Mouse (Mus musculus) midbrain, embryonic 16.5 days (tissue): ENCODE measurements around the gene Syn3. TPM values are rescaled to one million over a fixed set of nuclear protein-coding genes. Genes with fewer than 3 reads are reported as not detected.
A peak's percentile ranks its signal among the peaks of the same experiment; 100 is the strongest.

ENCODE experiments used
- ATAC-seq: fragments of 200-750 bp; cut with Nextera tagmentation; 2 replicates; pipeline ENCODE4 v1.8.0; 2017; ENCODE audit warnings: moderate TSS enrichment
- H3K27ac ChIP-seq: fragments of 300-500 bp; sonication (generic); 2 replicates; pipeline ENCODE4 v1.5.1; 2014; ENCODE audit warnings: mild to moderate bottlenecking, low read length, mixed read lengths
- H3K27me3 ChIP-seq: fragments of 300-500 bp; sonication (generic); 2 replicates; pipeline ENCODE4 v1.6.1; 2014; ENCODE audit warnings: low read depth, low read length, mixed read lengths; ENCODE audit not compliant: control insufficient read depth, insufficient read depth
- H3K36me3 ChIP-seq: fragments of 300-500 bp; sonication (generic); 2 replicates; pipeline ENCODE4 v1.6.1; 2014; ENCODE audit warnings: mild to moderate bottlenecking, low read length, moderate library complexity, mixed read lengths; ENCODE audit not compliant: control insufficient read depth, insufficient read depth
- H3K4me1 ChIP-seq: fragments of 300-500 bp; sonication (generic); 2 replicates; pipeline ENCODE4 v1.6.1; 2014; ENCODE audit warnings: mild to moderate bottlenecking, low read length, mixed read lengths; ENCODE audit not compliant: control insufficient read depth, insufficient read depth
- H3K4me2 ChIP-seq: fragments of 300-500 bp; sonication (generic); 2 replicates; pipeline ENCODE4 v1.6.1; 2014; ENCODE audit warnings: mild to moderate bottlenecking, low read length, mixed read lengths
- H3K4me3 ChIP-seq: fragments of 300-500 bp; sonication (generic); 2 replicates; pipeline ENCODE4 v1.5.1; 2014; ENCODE audit warnings: low read depth, mild to moderate bottlenecking, low read length, moderate library complexity, mixed read lengths
- H3K9ac ChIP-seq: fragments of 300-500 bp; sonication (generic); 2 replicates; pipeline ENCODE4 v1.6.1; 2014; ENCODE audit warnings: low read depth, low read length, mixed read lengths
- H3K9me3 ChIP-seq: fragments of 300-500 bp; sonication (generic); replicated peaks from 2 replicates; pipeline ENCODE4 v1.6.1; 2014; ENCODE audit warnings: mild to moderate bottlenecking, low read length, mixed read lengths; ENCODE audit not compliant: control insufficient read depth, poor library complexity, severe bottlenecking
- WGBS: fragments of 180-500 bp; shearing (Covaris S2); extraction: QIAGEN DNeasy Blood & Tissue Kit; methylation state at CpG from one replicate; pipeline ENCODE4 v1.1.7; 2014; 5-methylcytosine and 5-hydroxymethylcytosine counted together
- polyA plus RNA-seq: library from polyadenylated mRNA; unstranded; fragments of >200 nt; fragmentation: Nextera tagmentation; extraction: Ambion mirVana; gene quantifications from 2 replicates; pipeline ENCODE4 v1.2.1, GENCODE M21; 2015

Syn3 gene
- polyA plus RNA-seq, 1 experiment from 2014 or later, result 34.0 TPM

DNA sequence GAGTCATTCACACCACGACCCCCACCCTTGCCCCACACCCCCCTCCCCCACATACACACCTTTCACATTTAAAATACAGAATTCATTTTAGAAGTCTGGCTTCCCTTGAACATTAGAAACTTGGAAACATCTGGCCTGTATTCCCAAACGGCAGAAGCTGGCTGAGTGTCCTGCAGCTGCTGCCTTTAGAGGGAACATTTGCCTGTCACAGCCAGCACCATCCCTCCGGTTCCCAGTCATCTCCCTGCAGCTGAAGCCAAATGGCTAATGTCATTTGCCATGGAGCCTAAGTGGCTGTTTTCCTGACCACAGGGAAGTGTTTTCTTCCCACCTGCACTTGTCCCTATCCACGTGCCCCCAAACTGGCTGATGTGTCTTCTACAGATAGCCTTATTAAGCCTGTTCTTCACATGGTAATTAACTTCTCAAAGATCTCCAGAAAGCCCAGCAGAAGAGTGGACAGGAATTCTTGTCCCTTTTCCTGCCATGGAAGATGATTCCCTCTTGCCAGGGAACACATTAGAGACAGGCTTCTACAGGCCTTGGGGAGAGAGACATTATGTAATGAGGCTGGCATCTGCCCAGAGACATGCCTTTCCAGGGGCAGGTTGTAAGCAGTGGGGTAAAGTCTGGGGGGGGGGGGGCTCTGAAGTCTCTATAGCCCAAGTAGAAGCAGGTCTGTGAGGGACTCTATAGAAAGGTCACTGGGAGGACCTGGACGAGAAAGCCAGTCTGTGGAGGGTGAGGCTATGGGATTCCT lies 43.2 kb downstream of the Syn3 start:
- Histone ChIP-seq H3K4me2 (no peak overlapping the region), H3K27me3 (no peaks in the 10 kb centered on the region), H3K9me3 (no peaks in the 10 kb centered on the region), H3K4me3 (no peak overlapping the region), H3K4me1 (no peaks in the 10 kb centered on the region; the same call in 1 of the 2 replicates), H3K36me3 (0 out of 2 replicates have a peak, but pooled peaks cover under 1% of the 10 kb centered on the region), H3K9ac (no peak overlapping the region), H3K27ac (no peak overlapping the region)
- WGBS, result 65% methylated on average over 5 of the region's 5 CpGs
- ATAC-seq, result no peak

DNA sequence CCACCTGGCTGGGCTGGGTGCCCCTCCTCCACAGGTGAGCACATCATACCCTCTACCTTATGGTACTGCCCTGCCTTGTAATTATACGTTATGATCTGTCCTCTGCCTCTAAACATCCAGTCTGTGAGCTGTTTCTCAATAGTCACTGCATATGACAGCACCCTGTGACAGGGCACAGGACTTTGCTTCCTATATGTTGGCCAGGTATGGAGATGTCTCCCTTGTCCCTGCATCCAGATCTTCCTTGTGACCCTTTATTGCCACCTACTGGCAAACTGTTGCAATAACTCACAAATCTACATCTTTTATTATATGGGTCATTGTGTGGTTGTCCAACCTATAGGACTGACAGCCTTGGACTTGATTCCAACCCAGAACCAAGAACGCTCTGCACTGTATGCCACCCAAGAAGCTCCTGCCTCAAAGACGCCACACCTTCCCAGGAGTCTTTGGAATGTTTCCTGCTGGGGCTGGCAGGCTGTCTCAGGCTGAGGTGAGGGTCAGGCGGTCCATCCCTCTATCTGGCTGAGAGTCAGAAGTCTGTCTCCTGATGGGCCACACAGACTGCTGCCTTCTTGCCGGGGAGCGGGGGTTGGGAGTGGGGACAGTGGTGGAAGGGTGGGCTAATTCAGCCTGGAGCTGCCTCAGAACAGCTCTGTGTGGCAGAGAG lies 46.2 kb downstream of the Syn3 start:
- no peak overlapping the region for H3K4me3 ChIP-seq
- H3K9ac ChIP-seq, result 0 out of 2 replicates have a peak overlapping the region, but pooled peaks have one; percentile 22
- WGBS, result 40% methylated on average over 6 of the region's 6 CpGs
- no peaks in the 10 kb centered on the region for H3K9me3 ChIP-seq
- 0 out of 2 replicates have a peak, but pooled peaks cover 5% of the 10 kb centered on the region for H3K36me3 ChIP-seq
- H3K4me1 ChIP-seq, result no peaks in the 10 kb centered on the region; the same call in 1 of the 2 replicates
- no peaks in the 10 kb centered on the region for H3K27me3 ChIP-seq
- ATAC-seq, result peak; percentile 88
- no peak overlapping the region for H3K4me2 ChIP-seq
- H3K27ac ChIP-seq, result no peak overlapping the region

GRCm38 (mm10) chr10:86451294-86451693 lies 47.4 kb downstream of the Syn3 start:
- H3K36me3 ChIP-seq, result 0 out of 2 replicates have a peak, but pooled peaks cover 5% of the 10 kb centered on the region
- no peak overlapping the region for H3K27ac ChIP-seq
- H3K4me1 ChIP-seq, result no peaks in the 10 kb centered on the region
- no peaks in the 10 kb centered on the region for H3K9me3 ChIP-seq
- H3K9ac ChIP-seq, result no peak overlapping the region
- no peak for ATAC-seq
- 91% methylated on average over 5 of the region's 5 CpGs for WGBS
- no peak overlapping the region for H3K4me2 ChIP-seq
- no peak overlapping the region for H3K4me3 ChIP-seq
- no peaks in the 10 kb centered on the region for H3K27me3 ChIP-seq

DNA sequence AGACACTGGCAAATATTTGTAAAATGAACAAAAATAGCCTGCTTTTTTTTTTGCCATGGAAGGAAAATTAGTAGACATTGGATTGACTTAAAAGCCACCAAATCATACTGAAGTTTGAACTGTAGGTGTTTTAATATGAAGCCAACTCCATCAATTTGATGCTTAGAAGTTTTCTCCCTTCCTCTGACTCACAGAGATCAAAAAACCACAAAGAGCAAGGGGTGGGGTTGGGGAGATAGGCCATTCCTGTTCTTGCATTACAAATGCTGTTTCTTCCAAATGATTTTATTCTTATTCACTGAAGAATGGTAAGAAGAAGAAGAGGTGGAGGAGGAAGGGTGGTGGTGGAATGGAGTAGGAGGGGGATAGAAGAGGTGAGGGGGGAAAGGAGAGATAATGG lies 52.0 kb downstream of the Syn3 start:
- Histone ChIP-seq H3K36me3 (0 out of 2 replicates have a peak, but pooled peaks cover 5% of the 10 kb centered on the region), H3K27me3 (no peaks in the 10 kb centered on the region), H3K4me2 (no peak overlapping the region), H3K9me3 (no peaks in the 10 kb centered on the region), H3K4me3 (no peak overlapping the region), H3K9ac (no peak overlapping the region), H3K4me1 (no peaks in the 10 kb centered on the region), H3K27ac (no peak overlapping the region)
- ATAC-seq, result no peak

DNA sequence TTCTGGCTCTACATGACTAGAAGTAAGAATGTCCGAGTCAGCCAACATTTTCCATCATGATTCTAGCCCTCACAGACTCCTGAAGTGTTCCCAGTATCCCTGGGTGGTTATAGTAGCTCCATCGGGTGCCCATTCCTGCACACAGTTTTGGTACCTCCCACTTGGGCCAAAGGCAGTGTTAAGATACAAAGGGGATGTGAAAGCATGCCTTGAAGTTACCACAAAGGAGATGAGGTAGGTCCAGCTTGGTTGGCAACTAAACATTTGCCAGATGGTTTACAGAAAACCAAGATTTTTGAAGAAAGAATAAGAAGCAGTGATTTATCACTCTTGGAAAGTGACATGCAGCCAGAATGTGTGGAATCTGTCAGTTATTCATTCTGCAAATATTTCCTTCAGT lies 53.5 kb downstream of the Syn3 start:
- Histone ChIP-seq H3K27me3 (no peaks in the 10 kb centered on the region), H3K4me2 (no peak overlapping the region), H3K4me1 (no peaks in the 10 kb centered on the region), H3K27ac (no peak overlapping the region), H3K36me3 (0 out of 2 replicates have a peak, but pooled peaks cover 5% of the 10 kb centered on the region), H3K9ac (no peak overlapping the region), H3K4me3 (no peak overlapping the region), H3K9me3 (no peaks in the 10 kb centered on the region)
- 89% methylated on average over 2 of the region's 2 CpGs for WGBS
- ATAC-seq, result no peak

DNA sequence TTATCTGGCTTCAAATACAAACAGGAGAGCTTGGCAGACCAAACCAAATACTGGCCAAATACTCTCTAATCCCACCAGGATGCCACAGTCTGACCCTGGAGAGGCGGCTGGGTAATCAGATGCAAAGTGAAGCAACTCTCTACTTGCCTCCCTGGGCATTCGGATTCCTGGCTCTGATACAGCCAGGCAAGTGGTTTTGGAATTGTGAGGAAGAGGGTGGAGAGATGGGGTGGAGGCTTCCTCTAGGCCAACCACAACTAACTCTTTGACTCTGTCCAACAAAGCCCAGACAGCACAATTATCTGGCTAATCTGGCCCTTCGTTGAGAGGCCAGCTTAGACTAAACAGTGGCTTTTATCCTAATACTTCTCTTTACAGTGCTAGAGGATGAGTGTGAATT lies 54.0 kb downstream of the Syn3 start:
- no peak overlapping the region for H3K4me3 ChIP-seq
- no peaks in the 10 kb centered on the region for H3K4me1 ChIP-seq
- no peak overlapping the region for H3K27ac ChIP-seq
- WGBS, result 48% methylated on average over 3 of the region's 3 CpGs
- no peaks in the 10 kb centered on the region for H3K9me3 ChIP-seq
- H3K36me3 ChIP-seq, result 0 out of 2 replicates have a peak, but pooled peaks cover 5% of the 10 kb centered on the region
- no peak for ATAC-seq
- H3K9ac ChIP-seq, result no peak overlapping the region
- H3K27me3 ChIP-seq, result no peaks in the 10 kb centered on the region
- H3K4me2 ChIP-seq, result no peak overlapping the region

DNA sequence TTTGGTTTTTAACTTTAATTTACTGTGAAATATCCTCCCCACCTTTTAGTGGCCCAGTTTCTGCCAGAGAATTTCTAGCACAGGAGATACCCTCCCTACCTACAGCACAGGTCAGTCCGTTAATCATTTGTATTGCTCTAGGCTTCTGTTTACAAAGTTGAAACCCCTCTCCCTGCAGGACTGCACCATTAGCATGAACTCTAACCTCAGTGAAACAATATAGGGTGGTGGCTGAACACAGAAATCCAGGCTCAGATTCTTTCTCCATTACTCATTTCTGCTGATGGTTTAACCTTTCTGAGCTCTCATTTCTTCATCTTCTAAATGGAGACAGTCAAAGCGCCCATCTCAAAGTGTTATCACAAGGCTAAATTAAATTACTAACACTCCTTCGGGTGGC lies 56.9 kb downstream of the Syn3 start:
- Histone ChIP-seq H3K9me3 (no peaks in the 10 kb centered on the region), H3K4me3 (no peak overlapping the region), H3K27ac (no peak overlapping the region), H3K9ac (no peak overlapping the region), H3K27me3 (no peaks in the 10 kb centered on the region), H3K4me1 (no peaks in the 10 kb centered on the region), H3K4me2 (no peak overlapping the region), H3K36me3 (no peaks in the 10 kb centered on the region)
- ATAC-seq, result no peak
- WGBS, result 94% methylated on average over 3 of the region's 3 CpGs

DNA sequence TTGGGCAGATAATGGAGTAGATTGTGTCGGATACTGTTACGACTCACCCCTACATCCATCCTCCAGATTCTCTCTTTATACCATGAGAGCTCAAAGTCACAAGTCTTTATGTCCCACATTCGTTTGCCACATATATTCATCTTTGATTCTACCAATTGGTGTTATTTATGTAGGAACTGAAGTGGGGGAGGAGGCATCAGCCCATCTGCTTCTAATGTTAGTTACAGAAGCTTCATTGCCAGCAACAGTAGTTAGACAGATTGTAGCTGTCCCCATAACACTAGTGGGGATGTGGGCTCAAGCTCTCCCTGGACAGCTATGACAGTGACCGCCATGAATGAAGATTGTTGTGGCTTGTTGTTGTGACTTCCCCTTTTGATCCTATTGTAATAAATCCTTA lies 59.1 kb downstream of the Syn3 start:
- H3K4me2 ChIP-seq, result no peak overlapping the region
- no peaks in the 10 kb centered on the region for H3K36me3 ChIP-seq
- no peak for ATAC-seq
- no peak overlapping the region for H3K9ac ChIP-seq
- H3K27me3 ChIP-seq, result no peaks in the 10 kb centered on the region
- H3K4me1 ChIP-seq, result no peaks in the 10 kb centered on the region
- 91% methylated on average over 4 of the region's 4 CpGs for WGBS
- no peaks in the 10 kb centered on the region for H3K9me3 ChIP-seq
- no peak overlapping the region for H3K27ac ChIP-seq
- H3K4me3 ChIP-seq, result no peak overlapping the region

- 95% methylated on average over 11 of the region's 11 CpGs for WGBS
- H3K4me3 ChIP-seq, result no peak overlapping the region
- H3K9me3 ChIP-seq, result no peaks in the 10 kb centered on the region
- no peak for ATAC-seq
- no peak overlapping the region for H3K4me2 ChIP-seq
- H3K27me3 ChIP-seq, result no peaks in the 10 kb centered on the region
- H3K4me1 ChIP-seq, result no peaks in the 10 kb centered on the region
- no peak overlapping the region for H3K27ac ChIP-seq
- H3K36me3 ChIP-seq, result no peaks in the 10 kb centered on the region
- H3K9ac ChIP-seq, result no peak overlapping the region
Observed at GRCm38 (mm10) chr10:86437294-86437693, 61.4 kb downstream of the Syn3 start.
